Mouse (Mus musculus) heart, adult 2 months (tissue): ENCODE measurements at regions not wholly inside any gene's neighbourhood (a gene's known extent, or its start where the extent isn't known, plus 50 kb on each side); places are given as distances from the start of the nearest gene placed in this dataset.

Experiments
- CTCF ChIP-seq: fragments of 200-600 bp; IDR thresholded peaks from 2 replicates; pipeline ENCODE4 v1.8.1; 2022; ENCODE audit warnings: antibody characterized with exemption, mild to moderate bottlenecking, moderate library complexity
- POLR2A ChIP-seq: fragments of 200-500 bp; IDR thresholded peaks from 2 replicates; pipeline ENCODE4 v1.6.1; 2011; ENCODE audit warnings: mild to moderate bottlenecking, low read depth, low read length, control low read depth; ENCODE audit not compliant: insufficient read depth

DNA sequence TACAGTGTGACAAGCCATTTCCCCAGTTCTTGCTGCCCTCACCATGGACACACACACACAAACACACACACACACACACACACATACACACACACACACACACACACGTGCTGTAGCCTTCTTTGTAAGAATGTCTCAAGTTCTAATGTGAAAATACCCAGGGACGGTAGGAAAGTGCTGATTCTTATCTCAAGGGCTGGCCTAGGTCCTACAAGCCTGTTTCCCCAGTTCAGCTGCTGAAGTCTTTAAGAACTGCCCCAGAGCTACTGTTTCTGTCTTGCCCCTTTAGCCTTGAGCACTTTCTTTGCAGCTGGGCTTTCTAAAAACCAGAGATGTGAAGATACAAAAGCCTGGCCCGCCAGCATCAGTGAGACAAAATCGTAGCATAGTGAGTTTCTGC lies 117.5 kb upstream of the Kbtbd8 start:
- TF ChIP-seq CTCF = no peak
- no peak for TF ChIP-seq POLR2A
